Mouse (Mus musculus) frontal cortex, postnatal 36 days (tissue): Measurements from ENCODE around the gene Serbp1.
A peak's percentile ranks its signal among the peaks of the same experiment; 100 is the strongest.

Source experiments
- DNase-seq, 2 experiments: peaks; one replicate each; pipeline ENCODE4 v3.0.0; 2022; ENCODE audit warnings: low spot score in 2 of 2

Serbp1 gene

DNA sequence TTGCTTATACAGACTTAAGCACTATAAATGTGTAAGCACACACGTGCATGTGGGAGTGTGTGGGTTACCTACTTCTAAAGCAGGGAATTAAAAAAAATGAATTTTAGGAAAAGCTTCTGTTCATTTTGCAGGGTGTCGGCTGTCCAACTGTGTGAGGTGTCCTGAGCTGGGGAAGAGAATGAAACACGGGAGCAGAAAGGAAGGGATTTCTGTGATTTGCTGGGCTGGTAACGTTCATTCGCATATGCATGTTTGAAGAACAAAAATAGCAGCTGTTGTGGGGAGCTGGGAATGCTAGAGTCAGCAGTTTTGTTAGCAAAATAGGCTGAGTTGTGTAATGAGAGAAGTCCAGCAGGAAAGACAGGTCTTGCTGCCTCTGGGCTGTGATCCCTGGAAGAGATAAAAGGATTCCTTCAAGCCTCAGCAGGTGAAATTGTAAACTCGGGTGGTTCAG is 62.8 kb downstream of the Serbp1 start:
- peak in 1 of 2 experiments; percentile 61 for DNase-seq

- no peak for DNase-seq
Measured at GRCm38 (mm10) chr6:67301230-67301629, 63.3 kb downstream of the Serbp1 start.

DNA sequence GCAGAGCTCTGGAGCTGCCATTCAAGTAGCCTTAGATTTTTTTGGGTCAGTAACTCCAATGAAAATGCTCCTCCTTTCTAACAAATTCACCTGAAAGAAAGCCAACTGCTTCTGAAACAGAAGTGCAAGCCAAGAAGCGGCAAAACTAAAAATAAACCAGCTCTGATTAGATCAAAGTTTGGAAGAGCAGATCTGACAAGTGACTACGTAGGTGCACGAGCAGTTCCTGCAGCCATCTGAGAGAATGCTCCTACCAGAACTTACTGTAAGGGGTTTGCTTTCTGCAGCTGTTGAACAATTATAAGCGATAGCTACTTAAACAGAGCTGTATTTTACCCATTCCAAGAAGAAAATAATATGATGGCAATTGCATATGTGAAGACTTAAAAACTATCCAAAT is 64.5 kb downstream of the Serbp1 start:
- no peak for DNase-seq

DNA sequence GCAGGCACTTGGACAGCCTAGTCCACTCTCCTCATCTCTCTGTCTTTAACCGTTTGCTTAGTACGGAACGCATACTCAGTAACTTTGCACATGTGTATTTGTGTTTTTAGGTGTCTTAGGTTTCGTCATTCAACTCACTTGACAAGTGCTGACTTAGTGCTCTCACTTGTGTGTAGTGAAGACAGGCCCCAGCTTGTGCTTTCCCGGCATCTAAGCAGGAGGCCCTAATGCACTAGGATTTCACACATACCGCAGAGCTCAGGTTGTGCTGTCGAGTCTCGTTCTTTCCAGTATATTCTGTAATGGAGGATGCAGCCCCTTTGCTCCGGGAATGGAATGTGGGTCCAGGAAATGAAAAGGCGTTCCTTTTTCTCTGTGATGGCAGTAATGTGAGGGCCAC is 65.2 kb downstream of the Serbp1 start:
- DNase-seq, result no peak

GRCm38 (mm10) chr6:67308994-67309393 is 71.0 kb downstream of the Serbp1 start:
- no peak for DNase-seq

- DNase-seq, result no peak
Measured at GRCm38 (mm10) chr6:67309752-67310151, 71.8 kb downstream of the Serbp1 start.

GRCm38 (mm10) chr6:67314697-67315096 is 76.7 kb downstream of the Serbp1 start:
- no peak for DNase-seq

DNA sequence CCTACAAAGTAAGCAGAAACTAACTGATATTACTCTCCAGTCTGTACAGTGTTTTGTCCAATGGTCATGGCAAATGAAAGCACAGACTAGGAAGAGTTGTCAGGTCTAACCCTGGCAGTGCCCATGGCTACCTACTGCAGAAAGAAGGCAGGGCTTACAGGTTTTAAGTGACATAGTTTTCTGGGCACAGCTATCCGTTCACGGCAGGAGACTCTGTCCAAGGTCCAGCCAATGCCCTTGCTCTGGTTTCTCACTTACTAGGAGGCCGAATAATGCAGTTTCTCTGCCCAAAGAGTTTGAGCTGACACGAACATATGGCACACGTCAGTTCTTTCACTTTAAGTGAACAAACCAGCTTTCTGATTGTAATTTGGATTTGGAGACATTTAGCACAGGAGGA is 79.1 kb downstream of the Serbp1 start:
- DNase-seq, result no peak

- no peak for DNase-seq
Measured at GRCm38 (mm10) chr6:67317827-67318338, 79.9 kb downstream of the Serbp1 start.

- DNase-seq, result peak; percentile 62 to 72
Measured at GRCm38 (mm10) chr6:67318451-67318850, 80.5 kb downstream of the Serbp1 start.

- DNase-seq, result no peak
Measured at GRCm38 (mm10) chr6:67323788-67324187, 85.8 kb downstream of the Serbp1 start.

DNA sequence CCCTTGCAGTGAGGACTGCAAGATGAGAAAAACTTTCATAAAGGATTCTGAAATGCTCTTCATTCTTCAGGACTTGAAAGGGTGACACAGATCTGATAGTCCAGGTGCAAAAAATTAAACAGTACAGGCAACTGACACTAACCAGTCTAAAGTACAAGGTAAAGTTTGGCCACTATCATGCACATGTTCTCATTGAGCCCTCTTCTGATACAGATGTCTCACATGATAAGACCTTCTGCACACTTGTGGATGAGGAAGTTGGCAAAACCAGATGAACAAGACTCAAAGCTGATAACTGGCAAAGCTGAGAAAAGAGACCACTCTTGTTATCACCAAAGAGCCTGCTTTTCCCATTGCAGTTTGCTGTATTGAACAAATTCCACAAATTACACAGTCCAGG is 100.0 kb downstream of the Serbp1 start:
- no peak for DNase-seq

- DNase-seq, result no peak
Measured at GRCm38 (mm10) chr6:67339494-67339893, 101.5 kb downstream of the Serbp1 start.
